Mouse (Mus musculus) large intestine, adult 2 months (tissue): Measurements from ENCODE around the gene Agmat. TPM values are rescaled to one million over a fixed set of nuclear protein-coding genes. Genes with fewer than 3 reads are reported as not detected.

Experiments
- DNase-seq: peaks from one replicate; pipeline ENCODE4 v3.0.0-alpha.2; 2012; ENCODE audit warnings: low read depth, low spot score
- WGBS: fragments of 180-500 bp; shearing (Covaris S2); methylation state at CpG from one replicate; pipeline ENCODE4 v1.1.7; 2018; 5-methylcytosine and 5-hydroxymethylcytosine counted together
- polyA plus RNA-seq: library from polyadenylated mRNA; depleted of rRNA; stranded (reverse); fragments of >200 nt; gene quantifications from 2 replicates; pipeline ENCODE4 v1.2.3, GENCODE M21; 2012; rRNA removed

Agmat gene
- 9.9 and 16.9 TPM in 2 replicates for polyA plus RNA-seq

GRCm38 (mm10) chr4:141746578-141747346 lies at the start of gene Agmat:
Gene Agmat (plus strand): TSS chr4:141746672.
- no peak for DNase-seq
- WGBS: 27% methylated on average over 25 of the region's 25 CpGs

- no peak for DNase-seq
- WGBS: 84% methylated on average over 2 of the region's 2 CpGs
Measured at GRCm38 (mm10) chr4:141704625-141705024, 41.8 kb upstream of the Agmat start.

GRCm38 (mm10) chr4:141705331-141705730 lies 41.1 kb upstream of the Agmat start:
- 76% methylated on average over 4 of the region's 4 CpGs for WGBS
- no peak for DNase-seq

- no peak for DNase-seq
- WGBS: 86% methylated on average over 7 of the region's 7 CpGs
Measured at GRCm38 (mm10) chr4:141708005-141708404, 38.5 kb upstream of the Agmat start.

- no peak for DNase-seq
- 80% methylated on average over 2 of the region's 2 CpGs for WGBS
Measured at GRCm38 (mm10) chr4:141708971-141709370, 37.5 kb upstream of the Agmat start.

GRCm38 (mm10) chr4:141711250-141711649 lies 35.2 kb upstream of the Agmat start:
- no peak for DNase-seq
- 94% methylated on average over 1 of the region's 1 CpGs for WGBS

GRCm38 (mm10) chr4:141713598-141714142 lies 32.8 kb upstream of the Agmat start:
- WGBS: 41% methylated on average over 5 of the region's 5 CpGs
- DNase-seq: no peak

- no peak for DNase-seq
- 56% methylated on average over 2 of the region's 2 CpGs for WGBS
Measured at GRCm38 (mm10) chr4:141715027-141715426, 31.4 kb upstream of the Agmat start.

- DNase-seq: no peak
- WGBS: 70% methylated on average over 4 of the region's 4 CpGs
Measured at GRCm38 (mm10) chr4:141717633-141718032, 28.8 kb upstream of the Agmat start.

GRCm38 (mm10) chr4:141719304-141719703 lies 27.2 kb upstream of the Agmat start:
- WGBS: 82% methylated on average over 1 of the region's 1 CpGs
- DNase-seq: no peak

- no peak for DNase-seq
- WGBS: 4% methylated on average over 6 of the region's 6 CpGs
Measured at GRCm38 (mm10) chr4:141720761-141721523, 25.5 kb upstream of the Agmat start.

GRCm38 (mm10) chr4:141721961-141722360 lies 24.5 kb upstream of the Agmat start:
- 5% methylated on average over 6 of the region's 6 CpGs for WGBS
- no peak for DNase-seq

GRCm38 (mm10) chr4:141722731-141723672 lies 23.5 kb upstream of the Agmat start, which contains the start of gene Ddi2:
Gene Ddi2 (minus strand): TSS chr4:141723419.
- 1% methylated on average over 101 of the region's 105 CpGs for WGBS
- DNase-seq: no peak

GRCm38 (mm10) chr4:141723673-141724068 lies 22.8 kb upstream of the Agmat start:
- DNase-seq: no peak
- WGBS: 7% methylated on average over 13 of the region's 13 CpGs

GRCm38 (mm10) chr4:141724594-141724993 lies 21.9 kb upstream of the Agmat start:
- 63% methylated on average over 11 of the region's 11 CpGs for WGBS
- DNase-seq: no peak

GRCm38 (mm10) chr4:141725277-141725676 lies 21.2 kb upstream of the Agmat start:
- no peak for DNase-seq
- WGBS: 30% methylated on average over 5 of the region's 5 CpGs

GRCm38 (mm10) chr4:141725738-141726137 lies 20.7 kb upstream of the Agmat start:
- WGBS: 24% methylated on average over 3 of the region's 3 CpGs
- DNase-seq: no peak

GRCm38 (mm10) chr4:141729266-141729665 lies 17.2 kb upstream of the Agmat start:
- DNase-seq: peak; percentile 94
- 38% methylated on average over 3 of the region's 3 CpGs for whole genome bisulfite sequencing

GRCm38 (mm10) chr4:141730401-141730800 lies 16.1 kb upstream of the Agmat start:
- 87% methylated on average over 13 of the region's 13 CpGs for WGBS

More at GRCm38 (mm10) chr4:141730401-141730800, 16.1 kb upstream of the Agmat start:
- no peak for DNase-seq
